Mouse (Mus musculus) kidney, adult 2 months (tissue): ENCODE measurements around the gene Pole3.

Source experiments
- CTCF ChIP-seq: fragments of 200-500 bp; conservative IDR thresholded peaks from 2 replicates; pipeline ENCODE4 v1.5.1; 2011; ENCODE audit warnings: low read depth, mild to moderate bottlenecking, control low read depth, low read length, moderate library complexity, mixed read lengths; ENCODE audit not compliant: insufficient read depth, insufficient read length
- POLR2A ChIP-seq: fragments of 200-500 bp; IDR thresholded peaks from one replicate; pipeline ENCODE4 v1.6.1; 2011; ENCODE audit warnings: low read depth, low read length, control low read depth

DNA sequence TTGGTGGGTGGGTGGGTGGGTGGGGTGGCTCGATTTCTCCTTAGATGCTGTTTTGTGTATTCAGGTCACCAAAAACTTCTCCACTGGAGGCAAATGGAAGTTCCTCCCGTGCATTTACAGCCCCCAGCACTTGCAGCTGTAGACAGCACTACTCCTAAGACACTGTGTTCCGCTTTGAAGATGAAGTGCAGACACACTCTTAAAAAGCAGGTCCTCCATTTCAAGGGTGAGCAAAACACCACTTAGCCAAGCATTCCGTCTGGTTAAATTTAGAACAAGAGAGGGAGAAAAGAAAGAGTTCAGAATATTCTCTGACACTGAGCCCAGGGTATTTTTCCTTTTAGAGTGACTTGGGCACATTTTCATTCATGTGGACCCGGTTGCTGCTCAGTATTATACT is 45.2 kb upstream of the Pole3 start:
- TF ChIP-seq CTCF (no peak), POLR2A (no peak)
